Mouse (Mus musculus) hindbrain, embryonic 15.5 days (tissue): Measurements from ENCODE around the gene Ankdd1a. TPM values are rescaled to one million over a fixed set of nuclear protein-coding genes. Genes with fewer than 3 reads are reported as not detected.

Experiments used
- ATAC-seq: fragments of 200-750 bp; cut with Nextera tagmentation; 2 replicates; pipeline ENCODE4 v1.8.0; 2017; ENCODE audit warnings: low read depth, moderate number of reproducible peaks, moderate TSS enrichment; ENCODE audit not compliant: low FRiP score
- H3K27ac ChIP-seq: fragments of 300-500 bp; sonication (generic); replicated peaks from 2 replicates; pipeline ENCODE4 v1.5.1; 2015; ENCODE audit warnings: mild to moderate bottlenecking, inconsistent platforms
- H3K27me3 ChIP-seq: fragments of 300-500 bp; sonication (generic); 2 replicates; pipeline ENCODE4 v1.6.1; 2015; ENCODE audit warnings: control low read depth, inconsistent platforms
- H3K36me3 ChIP-seq: fragments of 300-500 bp; sonication (generic); 2 replicates; pipeline ENCODE4 v1.6.1; 2015; ENCODE audit warnings: control low read depth, inconsistent platforms
- H3K4me1 ChIP-seq: fragments of 300-500 bp; sonication (generic); replicated peaks from 2 replicates; pipeline ENCODE4 v1.6.1; 2015; ENCODE audit warnings: control low read depth, inconsistent platforms
- H3K4me2 ChIP-seq: fragments of 300-500 bp; sonication (generic); 2 replicates; pipeline ENCODE4 v1.6.1; 2015; ENCODE audit warnings: moderate library complexity, mild to moderate bottlenecking, inconsistent platforms
- H3K4me3 ChIP-seq: fragments of 300-500 bp; sonication (generic); 2 replicates; pipeline ENCODE4 v1.5.1; 2015; ENCODE audit warnings: mild to moderate bottlenecking, inconsistent platforms
- H3K9ac ChIP-seq: fragments of 300-500 bp; sonication (generic); 2 replicates; pipeline ENCODE4 v1.6.1; 2015; ENCODE audit warnings: inconsistent platforms
- H3K9me3 ChIP-seq: fragments of 300-500 bp; sonication (generic); 2 replicates; pipeline ENCODE4 v1.6.1; 2016; ENCODE audit warnings: control low read depth, inconsistent platforms
- WGBS: fragments of 180-500 bp; shearing (Covaris S2); methylation state at CpG from one replicate; pipeline ENCODE4 v1.1.7; 2015; 5-methylcytosine and 5-hydroxymethylcytosine counted together
- polyA plus RNA-seq: library from polyadenylated mRNA; unstranded; fragments of >200 nt; fragmentation: Nextera tagmentation; extraction: Ambion mirVana; gene quantifications from 2 replicates; pipeline ENCODE4 v1.2.1, GENCODE M21; 2015

Ankdd1a gene
- polyA plus RNA-seq, 1 experiment from 2014 or later = 1.3 TPM

- 88% methylated on average over 5 of the region's 5 CpGs for WGBS
These were observed 39.9 kb downstream of the Ankdd1a start for GRCm38 (mm10) chr9:65480071-65480470.

GRCm38 (mm10) chr9:65479158-65479557, 40.8 kb downstream of the Ankdd1a start:
- no peak overlapping the region for H3K27ac ChIP-seq
- no peaks in the 10 kb centered on the region for H3K27me3 ChIP-seq
- no peaks in the 10 kb centered on the region for H3K9me3 ChIP-seq
- no peak overlapping the region for H3K4me2 ChIP-seq
- H3K36me3 ChIP-seq = peaks cover 66% of the 10 kb centered on the region
- 89% methylated on average over 8 of the region's 8 CpGs for WGBS
- ATAC-seq = no peak
- H3K4me3 ChIP-seq = no peak overlapping the region
- no peak overlapping the region for H3K9ac ChIP-seq
- no peaks in the 10 kb centered on the region for H3K4me1 ChIP-seq

More at GRCm38 (mm10) chr9:65480071-65480470, 39.9 kb downstream of the Ankdd1a start:
- no peak overlapping the region for H3K4me2 ChIP-seq
- H3K4me3 ChIP-seq = no peak overlapping the region
- peaks cover 68% of the 10 kb centered on the region for H3K36me3 ChIP-seq
- H3K4me1 ChIP-seq = no peaks in the 10 kb centered on the region
- H3K27ac ChIP-seq = no peak overlapping the region
- no peaks in the 10 kb centered on the region for H3K27me3 ChIP-seq
- H3K9me3 ChIP-seq = no peaks in the 10 kb centered on the region
- no peak overlapping the region for H3K9ac ChIP-seq
- no peak for ATAC-seq

- Histone ChIP-seq H3K4me3 (no peak overlapping the region), H3K4me1 (no peaks in the 10 kb centered on the region), H3K27me3 (no peaks in the 10 kb centered on the region), H3K9me3 (no peaks in the 10 kb centered on the region), H3K27ac (no peak overlapping the region), H3K4me2 (no peak overlapping the region), H3K9ac (no peak overlapping the region), H3K36me3 (peaks cover 64% of the 10 kb centered on the region)
- ATAC-seq = no peak
- WGBS = 92% methylated on average over 4 of the region's 4 CpGs
These were observed 47.2 kb downstream of the Ankdd1a start for GRCm38 (mm10) chr9:65472769-65473168.

- Histone ChIP-seq H3K4me2 (no peak overlapping the region), H3K36me3 (peaks cover 42% of the 10 kb centered on the region)
- ATAC-seq = no peak
These were observed 52.3 kb downstream of the Ankdd1a start for GRCm38 (mm10) chr9:65467686-65468085.

DNA sequence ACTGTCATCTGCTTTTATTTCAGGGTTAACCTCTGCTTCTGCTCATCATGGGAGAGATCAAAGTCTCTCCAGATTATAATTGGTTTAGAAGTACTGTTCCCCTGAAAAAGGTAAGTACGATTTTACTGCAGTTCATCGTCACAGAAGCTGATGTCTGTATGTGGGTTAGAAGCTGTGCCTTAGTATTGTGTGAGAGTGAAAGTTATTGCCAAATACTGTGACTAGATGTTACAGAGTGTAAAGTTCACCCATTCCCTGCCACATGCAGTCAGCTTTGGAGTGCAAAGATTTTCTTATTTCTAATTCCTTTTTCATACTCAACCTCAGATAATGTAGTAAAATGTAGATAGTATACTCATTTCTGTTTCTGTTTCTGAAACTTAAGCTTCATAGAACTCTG, 54.8 kb downstream of the Ankdd1a start:
- H3K4me2 ChIP-seq = no peak overlapping the region
- ATAC-seq = no peak
- no peaks in the 10 kb centered on the region for H3K9me3 ChIP-seq
- no peak overlapping the region for H3K27ac ChIP-seq
- no peaks in the 10 kb centered on the region for H3K27me3 ChIP-seq
- H3K9ac ChIP-seq = no peak overlapping the region
- H3K36me3 ChIP-seq = peaks cover 27% of the 10 kb centered on the region
- H3K4me1 ChIP-seq = peaks cover 24% of the 10 kb centered on the region
- 97% methylated on average over 2 of the region's 2 CpGs for WGBS
- no peak overlapping the region for H3K4me3 ChIP-seq

More at GRCm38 (mm10) chr9:65467686-65468085, 52.3 kb downstream of the Ankdd1a start:
- Histone ChIP-seq H3K4me1 (peaks cover 4% of the 10 kb centered on the region), H3K27ac (no peak overlapping the region), H3K9me3 (no peaks in the 10 kb centered on the region), H3K9ac (no peak overlapping the region), H3K4me3 (no peak overlapping the region), H3K27me3 (no peaks in the 10 kb centered on the region)
- WGBS = 63% methylated on average over 11 of the region's 11 CpGs

DNA sequence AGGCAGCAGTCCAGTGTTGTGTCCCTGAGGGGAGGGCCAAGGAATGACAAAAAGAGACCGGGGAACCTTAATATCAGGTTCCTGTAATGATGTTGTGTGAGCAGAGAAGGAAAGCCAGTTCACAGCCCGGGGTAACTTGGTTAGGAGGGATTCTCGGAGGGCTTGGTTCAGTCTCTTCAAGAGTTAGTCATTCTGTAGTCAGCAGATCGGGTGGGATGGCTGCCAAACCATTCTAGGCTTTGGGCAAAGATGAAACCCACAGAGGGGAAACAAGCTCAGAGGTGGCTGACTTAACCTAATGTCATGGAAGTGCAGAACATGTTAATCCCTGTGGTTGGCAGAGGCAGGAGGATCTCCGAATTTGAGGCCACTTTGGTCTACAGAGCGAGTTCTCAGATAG, 55.8 kb downstream of the Ankdd1a start:
- H3K27ac ChIP-seq = no peak overlapping the region
- H3K9me3 ChIP-seq = no peaks in the 10 kb centered on the region
- no peak overlapping the region for H3K4me2 ChIP-seq
- H3K36me3 ChIP-seq = peaks cover 16% of the 10 kb centered on the region
- no peak overlapping the region for H3K4me3 ChIP-seq
- no peak for ATAC-seq
- WGBS = 92% methylated on average over 6 of the region's 6 CpGs
- H3K27me3 ChIP-seq = no peaks in the 10 kb centered on the region
- peaks cover 30% of the 10 kb centered on the region for H3K4me1 ChIP-seq
- no peak overlapping the region for H3K9ac ChIP-seq

DNA sequence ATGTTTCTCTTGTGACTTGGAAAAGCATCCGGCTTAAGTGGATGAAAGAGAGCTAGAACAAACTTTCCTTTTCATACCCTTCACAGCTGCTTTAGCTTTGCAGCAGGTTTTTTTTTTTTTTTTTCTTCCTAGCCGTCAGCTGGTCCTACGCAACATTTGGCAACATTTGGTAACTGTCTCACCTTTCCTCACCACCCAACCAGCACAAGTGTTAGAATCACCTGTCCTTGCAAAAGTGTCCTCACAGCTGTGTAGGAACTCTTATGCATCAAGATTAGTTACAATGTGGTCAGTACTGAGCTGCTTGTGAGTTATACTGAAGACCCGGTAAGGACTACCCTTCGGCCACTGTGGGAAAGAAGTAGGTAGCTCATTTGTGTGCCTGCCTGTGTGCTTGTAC, 57.4 kb downstream of the Ankdd1a start:
- Histone ChIP-seq H3K4me1 (peaks cover 30% of the 10 kb centered on the region), H3K27ac (no peak overlapping the region), H3K9me3 (no peaks in the 10 kb centered on the region), H3K36me3 (0 out of 2 replicates have a peak, but pooled peaks cover 8% of the 10 kb centered on the region), H3K27me3 (no peaks in the 10 kb centered on the region), H3K4me2 (no peak overlapping the region; the same call in 1 of the 2 replicates), H3K9ac (no peak overlapping the region), H3K4me3 (no peak overlapping the region)
- ATAC-seq = no peak
- WGBS = 79% methylated on average over 5 of the region's 5 CpGs

DNA sequence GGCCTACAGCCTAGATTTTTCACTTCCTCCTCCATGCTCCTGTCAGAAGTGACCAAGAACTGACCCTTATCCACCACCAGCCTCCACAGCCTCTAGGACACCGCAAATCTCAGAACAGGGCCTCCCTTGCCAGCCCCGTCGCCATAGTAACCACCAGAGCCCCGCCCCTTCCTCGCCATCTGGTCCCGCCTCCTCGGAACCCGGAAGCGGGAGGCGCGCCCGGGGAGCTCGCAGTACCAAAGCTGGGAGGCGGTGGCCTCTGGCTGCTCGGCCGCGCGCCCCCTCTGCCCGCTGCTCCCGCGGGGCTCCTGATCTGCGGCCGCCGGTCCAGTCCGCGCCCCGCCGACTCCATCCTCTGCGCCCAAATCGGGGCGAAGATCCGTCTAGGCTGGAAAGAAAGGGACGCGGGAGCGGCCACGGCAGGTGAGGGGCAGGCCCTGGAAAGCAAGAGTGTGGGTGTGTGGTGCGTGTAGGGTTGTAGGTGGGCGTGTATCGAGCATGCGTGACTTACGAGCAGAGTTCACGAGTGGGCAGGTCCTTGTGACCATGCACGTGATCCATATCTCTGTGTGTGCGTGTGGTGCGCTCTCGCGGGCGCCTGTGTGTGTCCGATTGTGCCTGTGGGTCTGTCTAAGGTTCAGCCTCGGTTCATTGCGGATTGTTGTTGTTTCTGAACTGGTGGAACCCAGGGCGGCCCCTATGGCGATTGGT, 59.1 kb downstream of the Ankdd1a start, which contains the start of gene Spg21:
TSS of gene Spg21 (plus strand) at position 216 of the 711 bp plus-strand sequence.
- WGBS = under 1% methylated on average over 53 of the region's 53 CpGs

DNA sequence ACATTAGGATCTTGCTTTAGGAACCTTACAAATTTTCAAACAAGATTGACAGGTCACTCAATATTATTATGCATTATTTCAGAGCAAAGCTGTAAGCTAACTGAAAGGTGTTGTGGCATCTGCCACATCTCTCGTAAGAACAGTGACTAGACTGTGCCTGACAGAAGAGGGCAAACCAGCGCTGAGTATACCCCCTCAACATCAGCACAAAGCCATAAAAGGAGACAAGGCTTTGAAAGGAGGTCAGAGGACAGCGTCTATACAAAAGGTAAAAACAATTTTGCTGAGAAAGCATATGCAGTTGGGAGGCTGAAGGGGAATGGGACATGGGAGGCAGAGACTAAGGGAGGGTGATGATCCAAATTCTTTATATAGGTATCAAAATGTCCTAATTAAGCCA, 59.8 kb downstream of the Ankdd1a start:
- WGBS = 33% methylated on average over 3 of the region's 3 CpGs
- peak overlapping the region; percentile 94 for H3K4me3 ChIP-seq
- peak overlapping the region; percentile 88 for H3K9ac ChIP-seq
- no peaks in the 10 kb centered on the region for H3K27me3 ChIP-seq
- H3K4me2 ChIP-seq = peak overlapping the region; percentile 64
- ATAC-seq = no peak
- peak overlapping the region; percentile 94 for H3K27ac ChIP-seq
- no peaks in the 10 kb centered on the region for H3K36me3 ChIP-seq
- H3K9me3 ChIP-seq = no peaks in the 10 kb centered on the region
- peaks cover 30% of the 10 kb centered on the region for H3K4me1 ChIP-seq

More for the DNA sequence above, 59.1 kb downstream of the Ankdd1a start, which contains the start of gene Spg21:
- H3K9me3 ChIP-seq = no peaks in the 10 kb centered on the region
- H3K4me1 ChIP-seq = peaks cover 30% of the 10 kb centered on the region
- peak; percentile 97 for ATAC-seq
- H3K27ac ChIP-seq = peak within 1 kb of the TSS; percentile 94
- peak within 1 kb of the TSS; percentile 94 for H3K4me3 ChIP-seq
- H3K4me2 ChIP-seq = peak within 1 kb of the TSS; percentile 64
- peak within 1 kb of the TSS; percentile 88 for H3K9ac ChIP-seq
- H3K36me3 ChIP-seq = 0 out of 2 replicates have a peak, but pooled peaks cover 2% of the 10 kb centered on the region
- H3K27me3 ChIP-seq = no peaks in the 10 kb centered on the region

GRCm38 (mm10) chr9:65458975-65459374, 61.0 kb downstream of the Ankdd1a start:
- H3K9me3 ChIP-seq = no peaks in the 10 kb centered on the region
- no peaks in the 10 kb centered on the region for H3K27me3 ChIP-seq
- H3K4me3 ChIP-seq = no peak overlapping the region
- WGBS = 85% methylated on average over 2 of the region's 2 CpGs
- H3K4me2 ChIP-seq = no peak overlapping the region
- H3K9ac ChIP-seq = no peak overlapping the region
- 0 out of 2 replicates have a peak, but pooled peaks cover 2% of the 10 kb centered on the region for H3K36me3 ChIP-seq
- peaks cover 30% of the 10 kb centered on the region for H3K4me1 ChIP-seq
- no peak overlapping the region for H3K27ac ChIP-seq
- no peak for ATAC-seq

DNA sequence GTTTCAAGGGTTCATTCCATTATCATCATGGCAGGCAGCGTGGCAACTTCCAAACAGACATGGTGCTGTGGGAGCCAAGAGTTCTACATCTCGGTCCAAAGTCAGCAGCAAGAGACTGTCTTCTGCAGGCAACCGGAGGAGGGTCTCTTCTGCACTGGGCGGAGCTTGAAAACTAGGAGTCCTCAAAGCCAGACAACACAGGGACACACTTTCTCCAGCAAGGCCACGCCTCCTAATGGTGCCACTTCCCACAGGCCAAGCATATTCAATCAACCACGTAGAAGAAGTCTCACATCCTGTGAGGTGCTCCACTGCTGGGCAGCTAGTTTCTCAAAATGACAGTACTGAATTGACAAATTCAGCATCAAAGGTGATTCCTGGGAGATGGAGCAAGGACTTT, 72.0 kb downstream of the Ankdd1a start:
- H3K9ac ChIP-seq = no peak overlapping the region
- H3K4me2 ChIP-seq = no peak overlapping the region
- WGBS = 91% methylated on average over 6 of the region's 6 CpGs
- H3K36me3 ChIP-seq = peaks cover 70% of the 10 kb centered on the region
- H3K9me3 ChIP-seq = no peaks in the 10 kb centered on the region
- H3K4me3 ChIP-seq = no peak overlapping the region
- H3K4me1 ChIP-seq = no peaks in the 10 kb centered on the region
- no peak for ATAC-seq
- no peak overlapping the region for H3K27ac ChIP-seq
- H3K27me3 ChIP-seq = no peaks in the 10 kb centered on the region

DNA sequence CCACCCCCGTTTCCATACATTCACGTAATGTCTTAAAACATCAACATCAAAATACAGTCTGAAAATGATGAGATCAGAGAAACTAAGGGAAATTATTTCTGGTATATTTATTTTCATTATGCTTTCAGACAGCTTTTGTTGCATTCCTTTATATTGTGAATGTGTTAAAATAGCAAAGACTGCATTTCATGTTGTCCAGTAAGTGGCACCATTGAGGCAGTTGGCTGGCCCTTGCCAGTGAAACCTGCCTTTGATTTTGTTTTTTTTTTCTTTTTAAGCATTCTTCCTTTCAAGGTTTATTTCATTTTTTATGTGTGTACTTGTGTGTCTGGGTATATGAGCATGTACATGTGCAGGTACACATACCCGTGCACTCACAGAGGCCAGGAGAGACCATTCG, 75.3 kb downstream of the Ankdd1a start:
- no peaks in the 10 kb centered on the region for H3K4me1 ChIP-seq
- no peak for ATAC-seq
- no peak overlapping the region for H3K4me3 ChIP-seq
- peaks cover 66% of the 10 kb centered on the region for H3K36me3 ChIP-seq
- WGBS = 92% methylated on average over 4 of the region's 4 CpGs
- no peak overlapping the region for H3K9ac ChIP-seq
- H3K27ac ChIP-seq = no peak overlapping the region
- H3K27me3 ChIP-seq = no peaks in the 10 kb centered on the region
- no peaks in the 10 kb centered on the region for H3K9me3 ChIP-seq
- no peak overlapping the region for H3K4me2 ChIP-seq
